ENCODE assay signal across 22 mouse cellular contexts in genomic region chr13:63347639-63348038, GRCm38 (mm10).
"Had no signal": no experiment of that assay in that cellular context is flagged by ENCODE, and none has a peak within 500 bp of the region (broad histone marks: within the 10 kb centered on the region; RNA-seq: fewer than 3 reads in every experiment).

No protein-coding gene starts in this region.

- H3K27me3 ChIP-seq: heart, embryonic 12.5 days; hindbrain, embryonic 13.5 days; hindbrain, embryonic 15.5 days; limb, embryonic 12.5 days had no signal

- H3K4me1 ChIP-seq: heart, embryonic 12.5 days; hindbrain, embryonic 13.5 days; hindbrain, embryonic 15.5 days; limb, embryonic 10.5 days had no signal

- ATAC-seq: forebrain, postnatal 0 days; hindbrain, postnatal 0 days; intestine, embryonic 16.5 days had no signal

- H3K9me3 ChIP-seq: heart, embryonic 12.5 days; hindbrain, embryonic 13.5 days; hindbrain, embryonic 15.5 days; limb, embryonic 10.5 days; limb, embryonic 12.5 days had no signal

- H3K36me3 ChIP-seq: hindbrain, embryonic 15.5 days had no signal

- H3K4me2 ChIP-seq: heart, embryonic 12.5 days; hindbrain, embryonic 13.5 days; hindbrain, embryonic 15.5 days; limb, embryonic 12.5 days; liver, embryonic 11.5 days had no signal

- H3K27ac ChIP-seq: heart, adult 2 months; hindbrain, embryonic 13.5 days; hindbrain, embryonic 15.5 days; hindbrain, postnatal 0 days; layer of hippocampus, adult 2 months; left cerebral cortex, adult 2 months; limb, embryonic 10.5 days; limb, embryonic 12.5 days had no signal

- H3K9ac ChIP-seq: forebrain, postnatal 0 days; heart, embryonic 12.5 days; hindbrain, embryonic 13.5 days; hindbrain, embryonic 15.5 days; limb, embryonic 12.5 days had no signal

- H3K4me3 ChIP-seq: heart, adult 2 months; heart, embryonic 12.5 days; hindbrain, embryonic 13.5 days; hindbrain, embryonic 15.5 days; layer of hippocampus, adult 2 months; left cerebral cortex, adult 2 months; limb, embryonic 10.5 days; limb, embryonic 12.5 days had no signal

- DNase-seq: forebrain, postnatal 0 days; gastrocnemius, postnatal 14 days; gastrocnemius, postnatal 36 days; heart, adult 2 months; heart, postnatal 10 days; heart, postnatal 36 days; kidney, adult 11 months; kidney, adult 2 months; kidney, postnatal 10 days; kidney, postnatal 25 days; kidney, postnatal 4 days; liver had no signal
